ENCODE assay signal across 13 mouse cellular contexts in the genomic region with DNA sequence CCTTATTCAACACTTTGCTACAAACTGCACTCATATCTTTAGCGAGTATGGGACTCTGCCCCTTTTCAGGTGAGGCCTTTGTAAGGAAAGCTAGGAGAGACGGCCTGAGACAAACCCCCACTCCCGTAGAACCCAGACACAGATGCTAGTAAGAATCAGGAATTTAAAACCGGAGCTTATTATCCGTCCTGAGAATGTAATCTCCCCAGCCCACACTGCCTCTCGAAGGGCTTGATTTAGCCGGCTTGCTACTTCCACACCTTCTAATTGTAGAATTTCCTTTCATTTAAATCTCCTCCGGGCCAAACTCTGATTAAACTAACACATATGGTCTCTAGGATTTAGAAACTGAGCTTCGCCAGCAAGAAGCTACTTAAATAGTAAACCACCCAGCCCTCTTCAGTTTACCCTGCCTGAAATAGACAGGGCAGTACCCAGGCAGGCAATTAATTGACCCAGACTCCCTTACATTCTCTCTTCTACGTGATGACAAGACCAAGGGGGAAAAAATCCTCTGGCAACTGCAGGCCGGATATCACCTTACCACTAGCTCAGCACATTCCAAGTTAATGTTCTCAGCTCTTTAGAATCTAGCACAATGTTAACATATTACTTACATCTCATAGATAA.
DNase-seq lines count a peak whose midpoint lies in the region; ATAC-seq lines count a peak whose summit lies in the region.
"Had no signal": no experiment of that assay in that cellular context is flagged by ENCODE, and none has a peak within 500 bp of the region (broad histone marks: within the 10 kb centered on the region; RNA-seq: fewer than 3 reads in every experiment).

No protein-coding gene starts in this region.

- no peak overlapping the region for H3K4me2 ChIP-seq in midbrain, embryonic 13.5 days (replicated peaks)

- H3K27me3 ChIP-seq in midbrain, embryonic 13.5 days: no peaks in the 10 kb centered on the region
- no peaks in the 10 kb centered on the region for H3K27me3 ChIP-seq in midbrain, embryonic 10.5 days (ENCODE audit: low read depth, poor library complexity, severe bottlenecking)
- H3K27me3 ChIP-seq: CH12.LX had no signal

- no peak overlapping the region for H3K9ac ChIP-seq in midbrain, embryonic 13.5 days (replicated peaks)

- H3K36me3 ChIP-seq in midbrain, embryonic 13.5 days: no peaks in the 10 kb centered on the region
- no peaks in the 10 kb centered on the region for H3K36me3 ChIP-seq in midbrain, embryonic 10.5 days

- intact Hi-C loops in left cerebral cortex, postnatal 14 days (cut with DNase I): no loop called here

- 60% methylated on average over 11 of the region's 11 CpGs for WGBS in midbrain, embryonic 13.5 days
- 62% methylated on average over 11 of the region's 11 CpGs for WGBS in midbrain, embryonic 10.5 days

- DNase-seq in heart, adult 9 months (ENCODE audit: low spot score in 2 of 2): peak; percentile 5 to 8
- no peak for DNase-seq in heart, postnatal 4 days
- DNase-seq in midbrain, embryonic 10.5 days (ENCODE audit: low spot score): no peak
- peak; percentile 31 to 40 for DNase-seq in left cerebral cortex, postnatal 14 days (ENCODE audit: low spot score in 2 of 2)
- DNase-seq in yolk sac, embryonic 10.5 days (ENCODE audit: low spot score): peak; percentile 13
- DNase-seq in testis, postnatal 10 days (ENCODE audit: low spot score): no peak
- no peak for DNase-seq in thymus, postnatal 14 days
- DNase-seq: adrenal gland, adult 2 months; lung, adult 18-20 months had no signal

- no peak overlapping the region for H3K4me3 ChIP-seq in midbrain, embryonic 13.5 days (replicated peaks)
- H3K4me3 ChIP-seq in midbrain, embryonic 10.5 days: no peak overlapping the region
- H3K4me3 ChIP-seq: erythroblast, embryonic 14.5 days had no signal

- H3K27ac ChIP-seq in midbrain, embryonic 13.5 days: no peak overlapping the region
- no peak overlapping the region for H3K27ac ChIP-seq in midbrain, embryonic 10.5 days (replicated peaks)

- ATAC-seq in midbrain, embryonic 13.5 days: 0 out of 2 replicates have a peak, but pooled peaks have one; percentile 24
- ATAC-seq: intestine, postnatal 0 days had no signal

- H3K9me3 ChIP-seq in midbrain, embryonic 13.5 days: no peaks in the 10 kb centered on the region
- H3K9me3 ChIP-seq in midbrain, embryonic 10.5 days (replicated peaks): no peaks in the 10 kb centered on the region

- no peaks in the 10 kb centered on the region for H3K4me1 ChIP-seq in midbrain, embryonic 13.5 days (replicated peaks)
- no peaks in the 10 kb centered on the region for H3K4me1 ChIP-seq in midbrain, embryonic 10.5 days

Comparison
In these comparisons a context has a peak if more than half of its experiments do, and no peak if none do; other contexts are left out.
1. DNase-seq: peak in heart, adult 9 months (2 of 2), left cerebral cortex, postnatal 14 days (2 of 2) and yolk sac, embryonic 10.5 days (single experiment); none in heart, postnatal 4 days (single experiment), midbrain, embryonic 10.5 days (single experiment), testis, postnatal 10 days (single experiment) and thymus, postnatal 14 days (single experiment).